Mouse (Mus musculus) heart, adult 2 months (tissue): ENCODE results near the gene Efna5.

ENCODE experiments used
- CTCF ChIP-seq: fragments of 200-600 bp; IDR thresholded peaks from 2 replicates; pipeline ENCODE4 v1.8.1; 2022; ENCODE audit warnings: antibody characterized with exemption, mild to moderate bottlenecking, moderate library complexity
- EP300 ChIP-seq: fragments of 200-500 bp; IDR thresholded peaks from 2 replicates; pipeline ENCODE4 v1.6.1; 2011; ENCODE audit warnings: low read depth, low read length, control low read depth; ENCODE audit not compliant: insufficient read depth
- POLR2A ChIP-seq: fragments of 200-500 bp; IDR thresholded peaks from 2 replicates; pipeline ENCODE4 v1.6.1; 2011; ENCODE audit warnings: mild to moderate bottlenecking, low read depth, low read length, control low read depth; ENCODE audit not compliant: insufficient read depth

GRCm38 (mm10) chr17:62692242-62692641 lies 188.9 kb downstream of the Efna5 start:
- no peak for TF ChIP-seq CTCF
- no peak for TF ChIP-seq EP300
- TF ChIP-seq POLR2A = no peak
